Mouse (Mus musculus): ENCODE measurements at regions not wholly inside any gene's neighbourhood (a gene's known extent, or its start where the extent isn't known, plus 50 kb on each side); places are given as distances from the start of the nearest gene placed in this dataset.

- H3K36me3 ChIP-seq (ENCODE audit: control insufficient read depth, insufficient read depth), result no peaks in the 10 kb centered on the region
- H3K4me3 ChIP-seq (ENCODE audit: low read depth, low read length), result peak overlapping the region; percentile 13; the same call in 1 of the 2 replicates
- H3K4me2 ChIP-seq (replicated peaks; ENCODE audit: low read depth), result peak overlapping the region; percentile 35
- H3K27ac ChIP-seq (ENCODE audit: low read depth, low read length), result no peak overlapping the region
- TF ChIP-seq CTCF (IDR thresholded peaks at IDR 0.05; ENCODE audit: low read depth), result no peak
- WGBS, result 10% methylated on average over 39 of the region's 39 CpGs
- no peaks in the 10 kb centered on the region for H3K9me3 ChIP-seq (ENCODE audit: control insufficient read depth)
- peaks cover 46% of the 10 kb centered on the region for H3K27me3 ChIP-seq (replicated peaks; ENCODE audit: control insufficient read depth, insufficient read depth, low read length)
- ATAC-seq, result no peak
- no peaks in the 10 kb centered on the region for H3K4me1 ChIP-seq (replicated peaks; ENCODE audit: control insufficient read depth, insufficient read depth, low read length)
- H3K9ac ChIP-seq (ENCODE audit: low read depth, low read length), result no peak overlapping the region
Measured at GRCm38 (mm10) chr8:12477449-12478401, 82.6 kb downstream of the Sox1 start.

GRCm38 (mm10) chr8:12481918-12482317, 86.8 kb downstream of the Sox1 start:
- no peak for TF ChIP-seq CTCF (IDR thresholded peaks at IDR 0.05; ENCODE audit: low read depth)
- no peak overlapping the region for H3K27ac ChIP-seq (ENCODE audit: low read depth, low read length)
- no peaks in the 10 kb centered on the region for H3K36me3 ChIP-seq (ENCODE audit: control insufficient read depth, insufficient read depth)
- WGBS, result 82% methylated on average over 14 of the region's 14 CpGs
- no peak overlapping the region for H3K4me3 ChIP-seq (ENCODE audit: low read depth, low read length)
- H3K9ac ChIP-seq (ENCODE audit: low read depth, low read length), result no peak overlapping the region
- peaks cover 33% of the 10 kb centered on the region for H3K27me3 ChIP-seq (replicated peaks; ENCODE audit: control insufficient read depth, insufficient read depth, low read length)
- H3K4me1 ChIP-seq (replicated peaks; ENCODE audit: control insufficient read depth, insufficient read depth, low read length), result no peaks in the 10 kb centered on the region
- ATAC-seq, result no peak
- no peaks in the 10 kb centered on the region for H3K9me3 ChIP-seq (ENCODE audit: control insufficient read depth)
- H3K4me2 ChIP-seq (replicated peaks; ENCODE audit: low read depth), result no peak overlapping the region

GRCm38 (mm10) chr8:12483551-12483950, 88.5 kb downstream of the Sox1 start:
- Histone ChIP-seq H3K36me3 (ENCODE audit: control insufficient read depth, insufficient read depth) (no peaks in the 10 kb centered on the region), H3K4me3 (ENCODE audit: low read depth, low read length) (no peak overlapping the region), H3K27ac (ENCODE audit: low read depth, low read length) (no peak overlapping the region), H3K4me2 (replicated peaks; ENCODE audit: low read depth) (no peak overlapping the region), H3K9ac (ENCODE audit: low read depth, low read length) (no peak overlapping the region), H3K4me1 (replicated peaks; ENCODE audit: control insufficient read depth, insufficient read depth, low read length) (no peaks in the 10 kb centered on the region), H3K9me3 (ENCODE audit: control insufficient read depth) (no peaks in the 10 kb centered on the region), H3K27me3 (replicated peaks; ENCODE audit: control insufficient read depth, insufficient read depth, low read length) (peaks cover 17% of the 10 kb centered on the region)
- no peak for TF ChIP-seq CTCF (IDR thresholded peaks at IDR 0.05; ENCODE audit: low read depth)
- WGBS, result 73% methylated on average over 3 of the region's 3 CpGs
- ATAC-seq, result no peak

GRCm38 (mm10) chr8:12485326-12485725, 87.5 kb upstream of the Spaca7 start:
- ATAC-seq, result no peak
- Histone ChIP-seq H3K4me1 (replicated peaks; ENCODE audit: control insufficient read depth, insufficient read depth, low read length) (no peaks in the 10 kb centered on the region), H3K4me2 (replicated peaks; ENCODE audit: low read depth) (no peak overlapping the region), H3K27ac (ENCODE audit: low read depth, low read length) (no peak overlapping the region), H3K9ac (ENCODE audit: low read depth, low read length) (no peak overlapping the region), H3K36me3 (ENCODE audit: control insufficient read depth, insufficient read depth) (no peaks in the 10 kb centered on the region), H3K9me3 (ENCODE audit: control insufficient read depth) (no peaks in the 10 kb centered on the region), H3K27me3 (replicated peaks; ENCODE audit: control insufficient read depth, insufficient read depth, low read length) (peaks cover 2% of the 10 kb centered on the region; the same call in 1 of the 2 replicates), H3K4me3 (ENCODE audit: low read depth, low read length) (no peak overlapping the region)
- WGBS, result 81% methylated on average over 7 of the region's 7 CpGs
- TF ChIP-seq CTCF (IDR thresholded peaks at IDR 0.05; ENCODE audit: low read depth), result no peak

DNA sequence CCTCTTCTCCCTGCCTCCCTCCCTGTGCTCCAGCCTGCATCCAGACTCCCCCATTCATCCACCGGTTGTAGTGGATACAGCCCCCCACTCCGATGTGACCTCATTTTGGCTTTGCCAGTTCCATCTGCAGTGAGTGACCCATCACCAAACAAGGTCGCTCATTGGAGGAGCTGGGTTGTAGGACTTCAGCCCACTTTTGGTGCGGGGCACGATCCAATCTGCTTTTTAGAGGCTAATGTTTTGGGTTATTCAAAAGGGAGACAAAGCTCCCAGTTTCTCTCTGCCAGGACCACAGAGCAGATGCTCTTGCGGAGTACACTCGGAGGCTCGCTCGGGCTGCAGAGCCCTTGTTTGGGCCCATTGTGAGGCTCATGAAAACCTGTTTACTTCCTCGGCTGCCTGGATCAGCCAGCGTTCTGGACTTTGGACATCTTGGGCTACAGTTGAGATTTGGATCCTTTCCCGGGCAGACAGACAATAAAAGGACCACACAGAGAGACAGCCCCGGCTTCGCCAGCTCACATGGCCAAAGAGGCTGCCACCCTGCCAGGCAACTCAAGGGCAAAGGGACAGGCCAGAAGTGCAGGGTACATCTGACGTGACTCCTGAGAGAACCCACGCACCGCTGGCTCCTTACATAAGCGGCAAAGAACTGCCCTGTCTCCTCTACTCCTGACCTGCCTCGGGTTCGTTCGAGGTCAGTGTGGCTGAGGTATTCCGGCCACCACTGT, 86.3 kb upstream of the Spaca7 start:
- H3K9me3 ChIP-seq (ENCODE audit: control insufficient read depth), result no peaks in the 10 kb centered on the region
- no peak overlapping the region for H3K9ac ChIP-seq (ENCODE audit: low read depth, low read length)
- no peaks in the 10 kb centered on the region for H3K36me3 ChIP-seq (ENCODE audit: control insufficient read depth, insufficient read depth)
- WGBS, result 47% methylated on average over 22 of the region's 22 CpGs
- H3K4me1 ChIP-seq (replicated peaks; ENCODE audit: control insufficient read depth, insufficient read depth, low read length), result no peaks in the 10 kb centered on the region
- no peak overlapping the region for H3K4me2 ChIP-seq (replicated peaks; ENCODE audit: low read depth)
- no peaks in the 10 kb centered on the region for H3K27me3 ChIP-seq (replicated peaks; ENCODE audit: control insufficient read depth, insufficient read depth, low read length)
- ATAC-seq, result peak; percentile 36; the same call in 1 of the 2 replicates
- no peak overlapping the region for H3K4me3 ChIP-seq (ENCODE audit: low read depth, low read length)
- TF ChIP-seq CTCF (IDR thresholded peaks at IDR 0.05; ENCODE audit: low read depth), result no peak
- no peak overlapping the region for H3K27ac ChIP-seq (ENCODE audit: low read depth, low read length)

- Histone ChIP-seq H3K4me2 (replicated peaks; ENCODE audit: low read depth) (no peak overlapping the region), H3K36me3 (ENCODE audit: control insufficient read depth, insufficient read depth) (no peaks in the 10 kb centered on the region), H3K9ac (ENCODE audit: low read depth, low read length) (no peak overlapping the region), H3K4me3 (ENCODE audit: low read depth, low read length) (no peak overlapping the region), H3K27me3 (replicated peaks; ENCODE audit: control insufficient read depth, insufficient read depth, low read length) (no peaks in the 10 kb centered on the region), H3K4me1 (replicated peaks; ENCODE audit: control insufficient read depth, insufficient read depth, low read length) (no peaks in the 10 kb centered on the region), H3K27ac (ENCODE audit: low read depth, low read length) (no peak overlapping the region), H3K9me3 (ENCODE audit: control insufficient read depth) (no peaks in the 10 kb centered on the region)
- WGBS, result 41% methylated on average over 11 of the region's 11 CpGs
- no peak for TF ChIP-seq CTCF (IDR thresholded peaks at IDR 0.05; ENCODE audit: low read depth)
- ATAC-seq, result no peak
Measured at GRCm38 (mm10) chr8:12487201-12487600, 85.6 kb upstream of the Spaca7 start.

All from intestine, postnatal 0 days (tissue).